Mouse (Mus musculus): ENCODE measurements around the gene Psmg3. TPM values are rescaled to one million over a fixed set of nuclear protein-coding genes. Genes with fewer than 3 reads are reported as not detected.

The Psmg3 gene
- 43.3 and 44.6 TPM in 2 replicates for polyA plus RNA-seq (2015; fragmentation: Nextera tagmentation; extraction: Ambion mirVana)

DNA sequence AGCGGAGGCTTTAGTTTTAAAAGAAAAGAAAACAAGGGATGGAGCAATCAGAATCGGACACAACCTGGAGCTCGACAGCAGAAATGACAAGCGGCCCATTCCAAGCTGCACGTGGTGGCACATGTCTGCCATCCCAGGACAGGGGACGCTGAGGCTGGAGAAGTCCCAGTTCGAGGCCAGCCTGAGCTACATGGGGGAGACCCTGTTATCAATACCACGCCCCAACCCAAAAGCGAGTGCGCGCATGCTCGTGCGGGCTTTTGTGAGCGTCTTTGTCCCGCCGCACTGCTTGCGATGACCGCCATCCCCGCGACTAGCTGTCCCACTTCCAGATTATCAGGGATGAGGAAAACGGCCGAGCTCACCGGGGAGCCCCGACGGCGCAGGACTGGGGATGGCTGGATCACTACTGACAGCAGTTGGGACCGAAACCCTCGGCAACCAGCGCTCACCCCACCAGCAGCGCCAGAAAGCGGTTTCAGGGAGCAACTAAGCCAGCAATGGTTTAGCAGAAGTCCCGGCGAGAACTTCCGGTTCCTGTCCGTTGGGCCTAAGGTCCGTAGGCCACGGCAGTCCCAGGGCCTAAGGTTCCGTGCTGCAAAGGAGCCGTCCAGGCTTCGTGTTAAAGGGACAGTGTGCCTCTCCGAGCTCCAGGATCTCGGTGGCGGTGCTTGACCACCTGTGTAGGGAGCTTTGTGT is at the start of gene Psmg3, which contains the start of gene Gm26938:
TSS of gene Psmg3 (minus strand) at position 529 of the 699 bp plus-strand sequence.
TSS of gene Gm26938 (minus strand) at position 51 of the 699 bp plus-strand sequence.
- ATAC-seq (replicated peaks; ENCODE audit: extremely low read depth, insufficient read depth, low FRiP score): peak; percentile 82
- peak within 1 kb of the TSS; percentile 88 for H3K4me2 ChIP-seq (ENCODE audit: low read depth, low read length)
- H3K4me3 ChIP-seq (ENCODE audit: low read length): peak within 1 kb of the TSS; percentile 93
- H3K9me3 ChIP-seq (replicated peaks; ENCODE audit: control insufficient read depth, low read length): no peaks in the 10 kb centered on the region
- peaks cover 14% of the 10 kb centered on the region for H3K36me3 ChIP-seq (ENCODE audit: control insufficient read depth, insufficient read depth)
- WGBS: under 1% methylated on average over 43 of the region's 43 CpGs
- H3K27me3 ChIP-seq (ENCODE audit: control insufficient read depth, insufficient read depth, low read length): no peaks in the 10 kb centered on the region
- H3K9ac ChIP-seq (ENCODE audit: low read length): peak within 1 kb of the TSS; percentile 91
- H3K4me1 ChIP-seq (ENCODE audit: control insufficient read depth, insufficient read depth, low read length): peaks cover 11% of the 10 kb centered on the region
- H3K27ac ChIP-seq (ENCODE audit: low read length): peak within 1 kb of the TSS; percentile 63

DNA sequence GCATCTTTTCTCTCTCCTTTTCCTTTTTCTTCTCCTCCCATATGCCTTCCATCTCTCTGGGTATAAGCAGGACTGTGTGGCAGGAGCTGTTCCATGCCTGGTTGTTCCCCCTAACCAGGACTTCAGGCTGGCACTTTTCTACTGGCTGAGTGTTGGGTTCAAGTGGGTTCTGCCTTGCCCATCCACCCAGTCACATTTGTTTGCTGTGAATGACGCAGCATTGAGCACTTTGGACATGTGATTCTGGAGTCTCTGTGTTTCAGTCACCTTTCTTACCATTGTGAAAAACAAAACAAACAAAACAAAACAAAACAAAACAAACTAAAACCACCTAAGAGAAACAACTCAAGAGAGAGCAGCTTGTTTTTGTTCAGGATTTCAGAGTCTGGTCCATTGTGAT is 44.8 kb upstream of the Psmg3 start:
- no peaks in the 10 kb centered on the region for H3K27me3 ChIP-seq (ENCODE audit: control insufficient read depth, insufficient read depth, low read length)
- no peaks in the 10 kb centered on the region for H3K4me1 ChIP-seq (ENCODE audit: control insufficient read depth, insufficient read depth, low read length)
- H3K27ac ChIP-seq (ENCODE audit: low read length): no peak overlapping the region
- no peak overlapping the region for H3K9ac ChIP-seq (ENCODE audit: low read length)
- H3K36me3 ChIP-seq (ENCODE audit: control insufficient read depth, insufficient read depth): no peaks in the 10 kb centered on the region
- H3K4me3 ChIP-seq (ENCODE audit: low read length): no peak overlapping the region
- WGBS: 71% methylated on average over 1 of the region's 1 CpGs
- no peak for ATAC-seq (replicated peaks; ENCODE audit: extremely low read depth, insufficient read depth, low FRiP score)
- H3K4me2 ChIP-seq (ENCODE audit: low read depth, low read length): no peak overlapping the region
- no peaks in the 10 kb centered on the region for H3K9me3 ChIP-seq (replicated peaks; ENCODE audit: control insufficient read depth, low read length)

DNA sequence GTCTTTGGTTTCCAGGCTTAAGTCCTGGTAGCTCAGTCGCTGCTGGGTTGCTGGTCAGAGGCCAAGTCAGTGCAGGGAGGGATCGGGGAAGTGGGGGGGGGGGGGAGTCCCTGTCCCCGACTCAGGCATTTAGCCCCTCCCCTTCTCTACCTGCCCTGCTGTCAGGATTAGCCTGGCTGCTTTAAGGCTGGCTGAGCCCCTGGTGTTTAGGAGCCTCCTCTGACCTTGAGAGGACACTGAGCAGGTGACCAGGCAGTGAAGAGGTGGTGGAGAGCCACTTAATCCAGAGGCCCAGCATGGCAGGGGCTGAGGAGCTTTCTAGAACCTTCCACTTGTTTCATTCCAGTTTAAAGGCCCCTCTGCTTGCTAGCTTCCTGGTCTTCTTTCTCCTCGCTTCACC is 44.2 kb upstream of the Psmg3 start:
- Histone ChIP-seq H3K4me3 (ENCODE audit: low read length) (no peak overlapping the region), H3K9me3 (replicated peaks; ENCODE audit: control insufficient read depth, low read length) (no peaks in the 10 kb centered on the region), H3K4me1 (ENCODE audit: control insufficient read depth, insufficient read depth, low read length) (no peaks in the 10 kb centered on the region), H3K4me2 (ENCODE audit: low read depth, low read length) (no peak overlapping the region), H3K9ac (ENCODE audit: low read length) (no peak overlapping the region), H3K27me3 (ENCODE audit: control insufficient read depth, insufficient read depth, low read length) (no peaks in the 10 kb centered on the region), H3K36me3 (ENCODE audit: control insufficient read depth, insufficient read depth) (no peaks in the 10 kb centered on the region), H3K27ac (ENCODE audit: low read length) (no peak overlapping the region)
- 12% methylated on average over 4 of the region's 4 CpGs for WGBS
- ATAC-seq (replicated peaks; ENCODE audit: extremely low read depth, insufficient read depth, low FRiP score): no peak

DNA sequence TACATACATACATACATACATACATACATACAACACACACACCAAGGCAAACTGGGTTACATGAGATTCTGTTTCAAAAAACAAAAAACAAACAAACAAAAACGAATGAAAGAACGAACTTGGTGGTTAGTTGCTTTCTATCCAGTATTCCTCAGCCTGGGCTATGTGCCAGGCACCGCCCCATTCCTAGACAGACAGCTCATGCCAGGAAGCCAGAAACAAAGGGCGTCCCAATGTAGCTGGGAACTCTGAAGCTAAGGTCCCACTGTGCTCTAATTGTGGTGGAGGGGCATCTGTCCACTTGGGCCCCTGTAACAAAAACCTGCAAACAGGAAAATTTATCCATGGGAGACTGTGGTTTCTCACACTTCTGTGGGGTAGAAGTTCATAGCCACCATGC is 36.1 kb upstream of the Psmg3 start:
- Histone ChIP-seq H3K4me1 (ENCODE audit: control insufficient read depth, insufficient read depth, low read length) (no peaks in the 10 kb centered on the region), H3K9ac (ENCODE audit: low read length) (no peak overlapping the region), H3K4me3 (ENCODE audit: low read length) (no peak overlapping the region), H3K27me3 (ENCODE audit: control insufficient read depth, insufficient read depth, low read length) (0 out of 2 replicates have a peak, but pooled peaks cover 3% of the 10 kb centered on the region), H3K9me3 (replicated peaks; ENCODE audit: control insufficient read depth, low read length) (no peaks in the 10 kb centered on the region), H3K27ac (ENCODE audit: low read length) (no peak overlapping the region), H3K36me3 (ENCODE audit: control insufficient read depth, insufficient read depth) (no peaks in the 10 kb centered on the region), H3K4me2 (ENCODE audit: low read depth, low read length) (no peak overlapping the region)
- no peak for ATAC-seq (replicated peaks; ENCODE audit: extremely low read depth, insufficient read depth, low FRiP score)
- 26% methylated on average over 4 of the region's 4 CpGs for WGBS

DNA sequence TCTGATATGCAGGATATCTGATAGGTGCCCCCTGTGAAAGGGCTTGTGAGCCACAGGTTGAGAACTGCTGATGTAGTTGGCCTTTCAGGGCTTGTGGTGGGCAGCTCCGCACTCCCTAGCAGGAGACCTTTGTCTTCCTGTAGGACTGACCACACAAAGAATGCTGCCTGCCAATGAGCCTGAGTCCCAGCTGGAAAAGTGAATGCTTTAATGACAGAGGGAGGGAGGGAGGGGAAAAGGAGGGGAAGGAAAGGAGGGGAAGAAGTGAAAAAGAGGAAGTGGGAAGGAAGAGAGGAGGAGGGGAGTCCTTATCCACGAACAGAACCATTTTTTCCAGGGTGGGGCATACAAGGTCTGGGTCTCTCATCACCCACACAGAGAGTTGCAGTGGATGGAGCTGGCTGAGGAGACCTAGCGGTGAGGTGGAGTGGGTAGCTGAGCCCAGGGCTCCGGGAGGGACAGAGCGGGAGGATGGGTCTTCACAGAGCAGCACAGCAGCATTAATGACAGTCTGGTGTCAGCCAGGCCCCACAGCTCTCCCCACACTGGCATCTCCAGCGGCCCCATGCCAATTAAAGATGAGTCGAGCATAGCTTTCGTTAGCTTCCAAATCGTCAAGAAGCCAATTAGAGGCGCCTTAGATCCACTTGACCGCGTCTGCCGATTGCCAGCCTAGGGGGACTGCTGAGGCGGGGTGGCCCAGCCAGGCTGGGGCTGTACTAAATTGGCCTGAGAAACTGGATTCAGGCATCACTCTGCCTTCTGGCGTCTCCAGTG is 33.8 kb upstream of the Psmg3 start:
- H3K9ac ChIP-seq (ENCODE audit: low read length): no peak overlapping the region
- no peak for ATAC-seq (replicated peaks; ENCODE audit: extremely low read depth, insufficient read depth, low FRiP score)
- H3K9me3 ChIP-seq (replicated peaks; ENCODE audit: control insufficient read depth, low read length): no peaks in the 10 kb centered on the region

GRCm38 (mm10) chr5:139849626-139850320 is 23.1 kb upstream of the Psmg3 start:
- ATAC-seq (replicated peaks; ENCODE audit: extremely low read depth, insufficient read depth, low FRiP score): no peak
- no peak overlapping the region for H3K4me3 ChIP-seq (ENCODE audit: low read length)
- no peak overlapping the region for H3K9ac ChIP-seq (ENCODE audit: low read length)
- H3K27ac ChIP-seq (ENCODE audit: low read length): no peak overlapping the region
- H3K9me3 ChIP-seq (replicated peaks; ENCODE audit: control insufficient read depth, low read length): peaks cover 5% of the 10 kb centered on the region
- H3K4me1 ChIP-seq (ENCODE audit: control insufficient read depth, insufficient read depth, low read length): no peaks in the 10 kb centered on the region
- H3K4me2 ChIP-seq (ENCODE audit: low read depth, low read length): no peak overlapping the region
- WGBS: 72% methylated on average over 12 of the region's 12 CpGs
- peaks cover 5% of the 10 kb centered on the region for H3K27me3 ChIP-seq (ENCODE audit: control insufficient read depth, insufficient read depth, low read length)
- H3K36me3 ChIP-seq (ENCODE audit: control insufficient read depth, insufficient read depth): no peaks in the 10 kb centered on the region

More for the DNA sequence above, 33.8 kb upstream of the Psmg3 start:
- Histone ChIP-seq H3K4me1 (ENCODE audit: control insufficient read depth, insufficient read depth, low read length) (no peaks in the 10 kb centered on the region), H3K4me2 (ENCODE audit: low read depth, low read length) (no peak overlapping the region), H3K27me3 (ENCODE audit: control insufficient read depth, insufficient read depth, low read length) (0 out of 2 replicates have a peak, but pooled peaks cover 3% of the 10 kb centered on the region), H3K36me3 (ENCODE audit: control insufficient read depth, insufficient read depth) (no peaks in the 10 kb centered on the region), H3K4me3 (ENCODE audit: low read length) (no peak overlapping the region), H3K27ac (ENCODE audit: low read length) (no peak overlapping the region)
- WGBS: 56% methylated on average over 15 of the region's 15 CpGs

DNA sequence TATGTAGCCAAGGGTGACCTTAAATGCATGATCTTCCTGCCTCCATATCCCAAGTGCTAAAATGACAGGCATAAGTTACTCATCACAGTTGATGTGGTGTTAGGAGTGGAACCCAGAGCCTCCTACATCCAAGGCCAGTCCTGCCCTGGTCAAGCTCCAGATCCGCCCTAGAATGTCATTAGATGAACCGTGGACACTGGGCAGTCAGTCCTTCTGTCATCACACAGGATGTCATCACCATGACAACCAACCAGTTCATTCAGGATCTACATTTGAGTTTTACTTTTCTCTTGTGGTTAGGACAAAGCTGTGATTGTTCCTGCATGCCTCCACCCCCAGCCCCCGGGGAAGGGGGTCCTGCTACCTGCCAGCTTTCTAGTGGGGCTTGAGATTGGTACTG is 12.5 kb upstream of the Psmg3 start:
- no peaks in the 10 kb centered on the region for H3K36me3 ChIP-seq (ENCODE audit: control insufficient read depth, insufficient read depth)
- WGBS: 43% methylated on average over 3 of the region's 3 CpGs
- no peak overlapping the region for H3K4me2 ChIP-seq (ENCODE audit: low read depth, low read length)
- no peak overlapping the region for H3K9ac ChIP-seq (ENCODE audit: low read length)
- H3K27ac ChIP-seq (ENCODE audit: low read length): no peak overlapping the region
- no peak for ATAC-seq (replicated peaks; ENCODE audit: extremely low read depth, insufficient read depth, low FRiP score)
- H3K4me3 ChIP-seq (ENCODE audit: low read length): no peak overlapping the region
- peaks cover 3% of the 10 kb centered on the region for H3K9me3 ChIP-seq (replicated peaks; ENCODE audit: control insufficient read depth, low read length)
- H3K4me1 ChIP-seq (ENCODE audit: control insufficient read depth, insufficient read depth, low read length): no peaks in the 10 kb centered on the region
- peaks cover 3% of the 10 kb centered on the region; the same call in 1 of the 2 replicates for H3K27me3 ChIP-seq (ENCODE audit: control insufficient read depth, insufficient read depth, low read length)

GRCm38 (mm10) chr5:139838476-139838892 is 11.8 kb upstream of the Psmg3 start:
- WGBS: 15% methylated on average over 2 of the region's 2 CpGs
- no peak overlapping the region for H3K4me2 ChIP-seq (ENCODE audit: low read depth, low read length)
- no peak overlapping the region for H3K27ac ChIP-seq (ENCODE audit: low read length)
- no peak overlapping the region for H3K9ac ChIP-seq (ENCODE audit: low read length)
- H3K4me1 ChIP-seq (ENCODE audit: control insufficient read depth, insufficient read depth, low read length): no peaks in the 10 kb centered on the region
- H3K27me3 ChIP-seq (ENCODE audit: control insufficient read depth, insufficient read depth, low read length): peaks cover 3% of the 10 kb centered on the region; the same call in 1 of the 2 replicates
- no peaks in the 10 kb centered on the region for H3K36me3 ChIP-seq (ENCODE audit: control insufficient read depth, insufficient read depth)
- H3K4me3 ChIP-seq (ENCODE audit: low read length): no peak overlapping the region
- 0 out of 2 replicates have a peak, but pooled peaks have one; percentile 14 for ATAC-seq (replicated peaks; ENCODE audit: extremely low read depth, insufficient read depth, low FRiP score)
- no peaks in the 10 kb centered on the region for H3K9me3 ChIP-seq (replicated peaks; ENCODE audit: control insufficient read depth, low read length)

Measured in heart, embryonic 16.5 days (tissue).